Mouse (Mus musculus): ENCODE measurements at regions not wholly inside any gene's neighbourhood (a gene's known extent, or its start where the extent isn't known, plus 50 kb on each side); places are given as distances from the start of the nearest gene placed in this dataset.

- DNase-seq: no peak
Observed at GRCm38 (mm10) chr4:114720696-114721095, 100.8 kb upstream of the Gm12830 start.

GRCm38 (mm10) chr4:114721386-114721785, 100.1 kb upstream of the Gm12830 start:
- DNase-seq: no peak

- no peak for DNase-seq
Observed at GRCm38 (mm10) chr4:114728235-114729000, 93.1 kb upstream of the Gm12830 start.

- DNase-seq: no peak
Observed at GRCm38 (mm10) chr4:114733256-114734004, 88.1 kb upstream of the Gm12830 start.

GRCm38 (mm10) chr4:114738903-114739667, 82.4 kb upstream of the Gm12830 start:
- no peak for DNase-seq

- no peak for DNase-seq
Observed at GRCm38 (mm10) chr4:114748131-114748530, 73.4 kb upstream of the Gm12830 start.

- no peak for DNase-seq
Observed at GRCm38 (mm10) chr4:114759837-114760236, 61.7 kb upstream of the Gm12830 start.

GRCm38 (mm10) chr4:114766643-114767393, 54.7 kb upstream of the Gm12830 start:
- no peak for DNase-seq
